Mouse (Mus musculus) cerebellum, adult 18-20 months (tissue): ENCODE results near the gene Fopnl.
A peak's percentile ranks its signal among the peaks of the same experiment; 100 is the strongest.

Experiments used
- DNase-seq, 2 experiments: peaks; one replicate each; pipeline ENCODE4 v3.0.0; 2021

Gene Fopnl

GRCm38 (mm10) chr16:14306451-14306850 lies 10.8 kb downstream of the Fopnl start:
- no peak for DNase-seq

- no peak for DNase-seq
These were observed 12.4 kb downstream of the Fopnl start for GRCm38 (mm10) chr16:14304791-14305190.

GRCm38 (mm10) chr16:14303676-14304075 lies 13.5 kb downstream of the Fopnl start:
- DNase-seq = no peak

GRCm38 (mm10) chr16:14303148-14303547 lies 14.1 kb downstream of the Fopnl start:
- DNase-seq = no peak

GRCm38 (mm10) chr16:14298461-14298860 lies 18.7 kb downstream of the Fopnl start:
- no peak for DNase-seq

- no peak for DNase-seq
These were observed 19.5 kb downstream of the Fopnl start for GRCm38 (mm10) chr16:14297746-14298145.

- no peak for DNase-seq
These were observed 20.1 kb downstream of the Fopnl start for GRCm38 (mm10) chr16:14297137-14297536.

GRCm38 (mm10) chr16:14296544-14297124 lies 20.6 kb downstream of the Fopnl start:
- no peak for DNase-seq

GRCm38 (mm10) chr16:14295291-14295690 lies 21.9 kb downstream of the Fopnl start:
- no peak for DNase-seq

- no peak for DNase-seq
These were observed 24.7 kb downstream of the Fopnl start for GRCm38 (mm10) chr16:14292205-14293199.

GRCm38 (mm10) chr16:14291223-14291622 lies 26.0 kb downstream of the Fopnl start, which contains the start of gene Myh11:
Gene Myh11, minus strand, starts transcription at chr16:14291372.
- DNase-seq = peak; percentile 21 to 40

GRCm38 (mm10) chr16:14272374-14272965 lies 44.7 kb downstream of the Fopnl start:
- DNase-seq = no peak

GRCm38 (mm10) chr16:14265203-14265920 lies 51.8 kb downstream of the Fopnl start:
- DNase-seq = no peak

GRCm38 (mm10) chr16:14264504-14264903 lies 52.7 kb downstream of the Fopnl start:
- no peak for DNase-seq

- DNase-seq = no peak
These were observed 54.0 kb downstream of the Fopnl start for GRCm38 (mm10) chr16:14263241-14263640.

GRCm38 (mm10) chr16:14262410-14262809 lies 54.8 kb downstream of the Fopnl start:
- no peak for DNase-seq

- no peak for DNase-seq
These were observed 58.3 kb downstream of the Fopnl start for GRCm38 (mm10) chr16:14258856-14259255.

GRCm38 (mm10) chr16:14253586-14253985 lies 63.6 kb downstream of the Fopnl start:
- no peak for DNase-seq

GRCm38 (mm10) chr16:14252877-14253276 lies 64.3 kb downstream of the Fopnl start:
- DNase-seq = no peak

GRCm38 (mm10) chr16:14249913-14250312 lies 67.3 kb downstream of the Fopnl start:
- no peak for DNase-seq
